Mouse (Mus musculus): ENCODE measurements at regions not wholly inside any gene's neighbourhood (a gene's known extent, or its start where the extent isn't known, plus 50 kb on each side); places are given as distances from the start of the nearest gene placed in this dataset.

DNA sequence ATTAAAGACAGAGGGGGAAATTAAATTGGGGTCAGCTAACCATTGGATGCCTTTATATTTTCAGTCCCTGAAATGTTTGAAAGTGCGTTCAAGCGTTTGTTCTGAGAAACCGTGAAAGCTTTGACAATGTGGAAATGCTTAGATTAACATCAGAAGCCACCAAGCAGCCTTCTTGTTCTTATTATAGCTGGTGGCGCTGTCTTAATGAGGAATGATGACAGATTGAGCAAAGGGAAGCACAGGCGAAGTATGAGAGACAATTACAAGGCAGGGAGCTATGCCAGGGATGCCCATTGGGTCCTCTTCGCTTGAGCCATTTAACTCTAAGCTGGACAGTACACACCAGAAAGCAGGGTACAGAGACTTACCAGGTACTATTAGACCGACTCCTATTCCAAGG is 828.9 kb upstream of the Celf2 start:
- TF ChIP-seq CTCF (IDR thresholded peaks at IDR 0.05; ENCODE audit: low read depth) = no peak
- TF ChIP-seq EP300 (IDR thresholded peaks at IDR 0.05; ENCODE audit: low read depth) = no peak
